Mouse (Mus musculus) CH12.LX (cell line): Measurements from ENCODE around the gene Tmc8. TPM values are rescaled to one million over a fixed set of nuclear protein-coding genes. Genes with fewer than 3 reads are reported as not detected.

ENCODE experiments used
- DNase-seq: peaks from one replicate; pipeline ENCODE4 v3.0.0-alpha.2; 2013; ENCODE audit errors: extremely low read depth
- H3K27ac ChIP-seq: 2 replicates; pipeline ENCODE4 v1.5.1; 2012; ENCODE audit warnings: low read depth, mild to moderate bottlenecking, control low read depth, moderate library complexity; ENCODE audit not compliant: insufficient read depth
- H3K27me3 ChIP-seq: replicated peaks from 2 replicates; pipeline ENCODE3; 2012; ENCODE audit warnings: inconsistent platforms
- H3K36me3 ChIP-seq, 2 experiments: replicated peaks in 1 of 2; 2 replicates each; pipeline versions ENCODE3 to v1.6.1; 2012; ENCODE audit warnings: inconsistent platforms in 1 of 2, low read length in 1 of 2, mild to moderate bottlenecking in 1 of 2, mixed read lengths in 1 of 2, moderate library complexity in 1 of 2; ENCODE audit not compliant: control insufficient read depth in 1 of 2, insufficient read depth in 1 of 2
- H3K4me1 ChIP-seq, 2 experiments: 2 replicates each; pipeline ENCODE4 v1.6.1; 2012; ENCODE audit warnings: inconsistent platforms in 1 of 2, moderate library complexity in 1 of 2; ENCODE audit not compliant: insufficient read depth in 2 of 2, control insufficient read depth in 1 of 2
- H3K4me2 ChIP-seq: 2 replicates; pipeline ENCODE4 v1.6.1; 2012; ENCODE audit warnings: low read depth, mild to moderate bottlenecking, control low read depth; ENCODE audit not compliant: poor library complexity, insufficient read depth, severe bottlenecking
- H3K4me3 ChIP-seq, 3 experiments: fragments of 150-350 bp in 1 of 3; sonication (generic) in 1 of 3; replicated peaks in 1 of 3; 2 replicates each; pipeline versions ENCODE3 to v1.5.1; 2011 to 2012; ENCODE audit warnings: low read depth in 2 of 3, low read length in 2 of 3, mild to moderate bottlenecking in 2 of 3, moderate library complexity in 2 of 3, control low read depth in 1 of 3, improper control_type of control experiment in 1 of 3, inconsistent platforms in 1 of 3, mixed read lengths in 1 of 3; ENCODE audit not compliant: poor library complexity in 1 of 3
- H3K79me2 ChIP-seq: replicated peaks from 2 replicates; pipeline ENCODE4 v1.6.1; 2012; ENCODE audit warnings: mild to moderate bottlenecking, moderate library complexity; ENCODE audit not compliant: control insufficient read depth, poor library complexity, insufficient read depth, severe bottlenecking; ENCODE audit errors: extremely low read depth
- H3K9ac ChIP-seq: 2 replicates; pipeline ENCODE4 v1.6.1; 2012; ENCODE audit warnings: low read depth, mild to moderate bottlenecking, control low read depth, moderate library complexity; ENCODE audit not compliant: insufficient read depth
- H3K9me3 ChIP-seq: replicated peaks from 2 replicates; pipeline ENCODE3; 2012; ENCODE audit warnings: low read length, inconsistent platforms, mixed read lengths
- CHD1 ChIP-seq: IDR thresholded peaks from 2 replicates; pipeline ENCODE4 v1.6.1; 2012; ENCODE audit warnings: low read depth, low read length, improper control_type of control experiment, inconsistent platforms
- CTCF ChIP-seq, 2 experiments: IDR thresholded peaks in 1 of 2; conservative IDR thresholded peaks in 1 of 2; 2 replicates each; pipeline ENCODE4 v1.5.1; 2011 to 2012; ENCODE audit warnings: low read depth in 2 of 2, low read length in 2 of 2, improper control_type of control experiment in 1 of 2, inconsistent platforms in 1 of 2, mild to moderate bottlenecking in 1 of 2, moderate library complexity in 1 of 2
- E2F4 ChIP-seq: IDR thresholded peaks from 2 replicates; pipeline ENCODE4 v1.6.1; 2011; ENCODE audit warnings: low read depth, low read length, improper control_type of control experiment; ENCODE audit not compliant: insufficient replicate concordance
- EP300 ChIP-seq: IDR thresholded peaks from 2 replicates; pipeline ENCODE4 v1.6.1; 2011; ENCODE audit warnings: low read length, improper control_type of control experiment
- ETS1 ChIP-seq: conservative IDR thresholded peaks from 2 replicates; pipeline ENCODE4 v1.6.1; 2012; ENCODE audit warnings: low read depth, mild to moderate bottlenecking, inconsistent platforms, low read length, improper control_type of control experiment, moderate library complexity
- GABPA ChIP-seq: IDR thresholded peaks from 2 replicates; pipeline ENCODE4 v1.6.1; 2012; ENCODE audit warnings: low read depth, low read length, improper control_type of control experiment, inconsistent platforms; ENCODE audit not compliant: insufficient replicate concordance
- JUN ChIP-seq: IDR thresholded peaks from 2 replicates; pipeline ENCODE4 v1.6.1; 2011; ENCODE audit warnings: low read depth, mild to moderate bottlenecking, low read length, improper control_type of control experiment, moderate library complexity; ENCODE audit not compliant: insufficient read depth
- KAT2A ChIP-seq: IDR thresholded peaks from 2 replicates; pipeline ENCODE4 v1.6.1; 2012; ENCODE audit warnings: low read length, improper control_type of control experiment, inconsistent platforms; ENCODE audit not compliant: insufficient replicate concordance
- MAX ChIP-seq: IDR thresholded peaks from 2 replicates; pipeline ENCODE4 v1.6.1; 2011; ENCODE audit warnings: low read length, improper control_type of control experiment
- MAZ ChIP-seq: IDR thresholded peaks from 2 replicates; pipeline ENCODE4 v1.6.1; 2012; ENCODE audit warnings: low read depth, mild to moderate bottlenecking, inconsistent platforms, low read length, improper control_type of control experiment, moderate library complexity
- MEF2A ChIP-seq: IDR thresholded peaks from 2 replicates; pipeline ENCODE4 v1.6.1; 2014; ENCODE audit warnings: low read depth, mild to moderate bottlenecking, inconsistent platforms, low read length, improper control_type of control experiment, borderline replicate concordance
- MXI1 ChIP-seq: IDR thresholded peaks from 2 replicates; pipeline ENCODE4 v1.6.1; 2011; ENCODE audit warnings: mild to moderate bottlenecking, low read depth, low read length, improper control_type of control experiment
- NRF1 ChIP-seq: IDR thresholded peaks from 2 replicates; pipeline ENCODE4 v1.6.1; 2014; ENCODE audit warnings: low read depth, mild to moderate bottlenecking, inconsistent platforms, low read length, improper control_type of control experiment, moderate library complexity
- PAX5 ChIP-seq: IDR thresholded peaks from 2 replicates; pipeline ENCODE4 v1.6.1; 2012; ENCODE audit warnings: low read length, inconsistent platforms, mixed read lengths
- RCOR1 ChIP-seq: conservative IDR thresholded peaks from 2 replicates; pipeline ENCODE4 v1.6.1; 2012; ENCODE audit warnings: low read depth, mild to moderate bottlenecking, inconsistent platforms, low read length, improper control_type of control experiment
- SIN3A ChIP-seq: IDR thresholded peaks from 2 replicates; pipeline ENCODE4 v1.6.1; 2012; ENCODE audit warnings: low read length, improper control_type of control experiment, inconsistent platforms
- SMC3 ChIP-seq: IDR thresholded peaks from 2 replicates; pipeline ENCODE4 v1.6.1; 2011; ENCODE audit warnings: low read depth, low read length, improper control_type of control experiment
- TBP ChIP-seq: conservative IDR thresholded peaks from 2 replicates; pipeline ENCODE4 v1.6.1; 2011; ENCODE audit warnings: low read depth, low read length, improper control_type of control experiment
- UBTF ChIP-seq: IDR thresholded peaks from 2 replicates; pipeline ENCODE4 v1.6.1; 2012; ENCODE audit warnings: low read depth, mild to moderate bottlenecking, inconsistent platforms, low read length, improper control_type of control experiment, moderate library complexity
- ZKSCAN1 ChIP-seq: IDR thresholded peaks from 2 replicates; pipeline ENCODE4 v1.6.1; 2012; ENCODE audit warnings: low read depth, inconsistent platforms, low read length, improper control_type of control experiment, borderline replicate concordance
- ZMIZ1 ChIP-seq: IDR thresholded peaks from 2 replicates; pipeline ENCODE4 v1.6.1; 2012; ENCODE audit warnings: low read depth, mild to moderate bottlenecking, inconsistent platforms, low read length, improper control_type of control experiment
- ZNF384 ChIP-seq: IDR thresholded peaks from 2 replicates; pipeline ENCODE4 v1.6.1; 2012; ENCODE audit warnings: low read depth, low read length, improper control_type of control experiment, inconsistent platforms
- dilution Hi-C: fragments of 300-500 bp; cut with MboI; formaldehyde crosslinking; loops from 2 replicates; pipeline ENCODE4 v1.14.3; 2020; ENCODE audit warnings: low sequenced_read_pairs; ENCODE audit not compliant: extremely low pct_unique_long_range_greater_than_20kb, extremely low pct_ligation_motif_present
- in situ Hi-C: fragments of 300-500 bp; cut with MboI; formaldehyde crosslinking; loops from 3 replicates; pipeline ENCODE4 v1.14.3; 2019; ENCODE audit warnings: low sequenced_read_pairs, low pct_ligation_motif_present, low pct_unique_long_range_greater_than_20kb, mixed read lengths
- polyA plus RNA-seq: library from polyadenylated mRNA; unstranded; fragments of >175 nt; gene quantifications from 2 replicates; pipeline ENCODE4 v1.2.1, GENCODE M21; 2012; ENCODE audit warnings: low read depth; ENCODE audit not compliant: insufficient read length
- total RNA-seq, 2 experiments: library from RNA; depleted of rRNA; stranded (reverse); fragments of 300-350 nt in 1 of 2; fragments of >200 nt in 1 of 2; gene quantifications; 2 replicates each; pipeline ENCODE4 v1.2.3; 2012 to 2014

The Tmc8 gene
- total and polyA plus RNA-seq, 3 experiments, result 2.2 to 9.8 (median 6.1) TPM

DNA sequence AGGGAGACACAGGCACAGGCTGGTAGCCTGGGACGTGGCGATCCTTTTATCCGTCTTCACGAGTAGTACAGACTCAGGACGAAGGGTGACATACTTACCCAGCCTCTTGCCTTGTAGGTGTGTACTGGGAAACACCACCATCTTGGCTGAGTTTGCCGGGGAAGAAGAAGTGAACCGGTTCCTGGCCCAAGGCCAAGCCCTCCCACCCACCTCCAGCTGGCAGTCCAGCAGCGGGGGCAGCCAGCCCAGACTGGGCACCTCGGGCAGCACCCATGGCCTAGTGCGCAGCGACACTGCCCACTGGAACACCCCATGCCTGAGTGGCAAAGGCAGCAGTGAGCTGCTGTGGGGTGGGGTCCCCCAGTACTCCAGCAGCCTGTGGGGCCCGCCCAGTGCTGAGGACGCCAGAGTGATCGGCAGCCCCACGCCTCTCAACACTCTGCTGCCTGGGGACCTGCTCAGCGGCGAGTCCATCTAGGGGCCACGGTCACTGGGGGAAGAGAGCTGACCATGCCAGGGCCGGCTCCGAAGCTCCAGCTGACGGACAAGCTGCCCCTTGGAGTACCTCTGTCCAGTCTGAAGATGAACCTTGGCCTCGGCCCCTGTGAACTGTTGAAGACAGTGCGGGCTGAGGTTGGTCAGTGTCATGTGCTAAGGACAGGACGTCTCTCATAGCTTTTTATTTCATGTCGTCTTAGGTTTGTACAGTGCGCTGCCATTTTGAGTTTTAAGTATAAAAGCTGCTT, 21.3 kb upstream of the Tmc8 start:
- DNase-seq, result no peak
- in situ Hi-C loops (no loop called here), dilution Hi-C loops (no loop called here)
- Histone ChIP-seq H3K4me1 (no peaks in the 10 kb centered on the region), H3K4me2 (no peak overlapping the region), H3K27me3 (no peaks in the 10 kb centered on the region), H3K9me3 (peaks cover 3% of the 10 kb centered on the region), H3K36me3 (peaks cover 81 to 89% of the 10 kb centered on the region in 2 experiments), H3K9ac (no peak overlapping the region)
- TF ChIP-seq NRF1 (no peak), MAX (no peak), UBTF (no peak), SIN3A (no peak), MEF2A (no peak), ZMIZ1 (no peak), MAZ (no peak)
- TF ChIP-seq, all 38 proteins: peak for 0
- no peak overlapping the region for H3K4me3 ChIP-seq
- no peaks in the 10 kb centered on the region for H3K79me2 ChIP-seq
- H3K27ac ChIP-seq, result no peak overlapping the region

DNA sequence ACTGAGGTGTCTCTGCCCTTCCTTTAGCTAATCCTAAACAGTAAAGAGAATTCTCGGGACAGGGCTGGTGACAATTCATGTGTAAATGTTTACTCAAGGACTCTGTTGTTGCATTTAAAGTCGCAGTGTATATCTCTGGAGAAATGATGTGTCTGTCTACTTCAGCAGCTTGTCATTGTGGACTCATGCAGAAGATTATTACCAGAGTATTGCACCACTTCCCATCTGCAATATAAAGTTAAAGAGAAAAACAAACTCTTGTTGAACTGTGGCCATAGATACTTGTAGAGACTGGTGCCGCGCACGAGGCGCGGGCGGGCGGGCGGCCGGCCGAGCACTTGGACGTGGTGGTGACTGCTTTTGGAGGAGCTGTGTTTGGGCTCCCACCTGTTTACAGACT, 20.1 kb upstream of the Tmc8 start:
- TF ChIP-seq EP300 (no peak), MXI1 (no peak), MAZ (no peak), MAX (no peak), ZNF384 (no peak), RCOR1 (no peak), CHD1 (no peak), E2F4 (no peak), TBP (no peak), KAT2A (no peak), NRF1 (no peak), CTCF (conservative IDR thresholded peaks at IDR 0.05 in 1 of 2, IDR thresholded peaks at IDR 0.05 in 1 of 2; ENCODE audit: low read depth in 2 of 2, low read length in 2 of 2) (no peak), ETS1 (no peak), SIN3A (no peak), PAX5 (no peak), SMC3 (no peak), JUN (no peak), ZKSCAN1 (no peak), UBTF (no peak), GABPA (no peak)
- TF ChIP-seq, all 38 proteins: peak for 0
- H3K79me2 ChIP-seq, result no peaks in the 10 kb centered on the region
- no peak for DNase-seq
- peaks cover 82 to 91% of the 10 kb centered on the region in 2 experiments for H3K36me3 ChIP-seq
- H3K4me2 ChIP-seq, result no peak overlapping the region
- no peaks in the 10 kb centered on the region for H3K27me3 ChIP-seq
- no peak overlapping the region for H3K4me3 ChIP-seq
- H3K27ac ChIP-seq, result no peak overlapping the region
- no peaks in the 10 kb centered on the region for H3K9me3 ChIP-seq
- dilution Hi-C loops (no loop called here), in situ Hi-C loops (no loop called here)
- no peak overlapping the region for H3K9ac ChIP-seq
- H3K4me1 ChIP-seq, result peaks cover 0 to 11% of the 10 kb centered on the region in 2 experiments; a peak in 2 of 4 replicates
